Mouse (Mus musculus): ENCODE measurements around the gene Trak1.

DNA sequence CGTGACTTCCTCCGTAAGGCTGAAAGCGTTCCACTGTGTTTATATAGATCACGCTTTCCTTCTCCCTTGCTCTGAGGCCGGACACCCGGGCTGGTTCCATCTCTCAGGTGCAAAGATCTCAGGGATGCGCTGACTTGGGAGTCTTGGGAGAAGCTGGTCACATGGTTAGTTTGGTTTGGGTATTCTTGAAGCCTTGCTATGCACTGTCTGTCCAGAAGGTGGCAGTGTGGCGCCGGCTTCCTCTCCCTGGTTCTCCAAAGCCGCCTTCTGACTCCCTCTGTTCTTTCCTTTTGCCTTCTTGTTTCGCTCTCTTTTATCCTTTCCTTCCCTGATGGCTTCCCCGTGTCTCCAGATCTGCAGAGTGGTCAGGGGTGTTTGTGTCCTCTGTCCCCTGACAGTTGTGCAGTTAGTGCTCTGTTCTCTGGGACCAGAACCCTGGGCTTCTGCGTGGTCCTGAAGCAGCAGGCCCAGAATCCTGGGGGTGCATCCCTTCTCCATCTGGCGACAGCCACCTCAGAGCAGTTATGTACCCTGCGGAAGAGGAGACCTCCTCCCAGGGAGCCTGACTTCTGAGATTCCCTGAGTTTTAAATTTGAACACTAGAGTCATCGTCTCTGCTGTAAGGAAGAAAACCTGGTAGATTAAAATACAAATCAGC, 87.9 kb downstream of the Trak1 start:
- TF ChIP-seq CTCF (IDR thresholded peaks at IDR 0.05; ENCODE audit: low read depth) (peak; percentile 95), EP300 (IDR thresholded peaks at IDR 0.05; ENCODE audit: low read depth) (no peak)

Measured in liver, postnatal 0 days (tissue).